Mouse (Mus musculus): ENCODE data around the gene Defb47.

Gene Defb47

GRCm38 (mm10) chr14:62997777-62998176, at the start of gene Defb47:
TSS of gene Defb47 (plus strand) at chr14:62998077.
- no peak for DNase-seq (ENCODE audit: low read depth, low spot score)

- DNase-seq (ENCODE audit: low read depth, low spot score), result no peak
Observed at GRCm38 (mm10) chr14:62956091-62956490, 41.8 kb upstream of the Defb47 start.

DNA sequence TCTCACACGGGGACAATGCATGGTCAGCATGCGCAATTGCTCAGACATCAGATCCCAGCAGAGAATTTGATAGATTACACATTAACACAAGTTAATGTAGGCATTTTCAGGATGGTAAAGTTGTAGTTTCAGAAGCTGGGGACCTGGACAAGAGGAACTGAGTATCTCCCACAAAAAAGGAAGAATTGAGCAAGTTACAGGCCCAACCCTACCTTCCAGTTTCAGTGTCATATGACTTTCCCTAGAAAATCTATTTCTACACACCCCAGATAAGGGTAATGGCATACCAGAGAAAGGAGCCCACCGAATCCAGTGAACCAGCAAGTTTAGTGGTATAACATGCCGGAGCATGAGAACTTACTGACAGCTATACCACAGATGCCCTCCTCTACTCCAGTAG, 34.2 kb upstream of the Defb47 start:
- DNase-seq (ENCODE audit: low read depth, low spot score), result no peak

- DNase-seq (ENCODE audit: low read depth, low spot score), result peak; percentile 26
Observed at GRCm38 (mm10) chr14:62965342-62965741, 32.5 kb upstream of the Defb47 start.

- DNase-seq (ENCODE audit: low read depth, low spot score), result no peak
Observed at GRCm38 (mm10) chr14:62965811-62966520, 31.9 kb upstream of the Defb47 start.

DNA sequence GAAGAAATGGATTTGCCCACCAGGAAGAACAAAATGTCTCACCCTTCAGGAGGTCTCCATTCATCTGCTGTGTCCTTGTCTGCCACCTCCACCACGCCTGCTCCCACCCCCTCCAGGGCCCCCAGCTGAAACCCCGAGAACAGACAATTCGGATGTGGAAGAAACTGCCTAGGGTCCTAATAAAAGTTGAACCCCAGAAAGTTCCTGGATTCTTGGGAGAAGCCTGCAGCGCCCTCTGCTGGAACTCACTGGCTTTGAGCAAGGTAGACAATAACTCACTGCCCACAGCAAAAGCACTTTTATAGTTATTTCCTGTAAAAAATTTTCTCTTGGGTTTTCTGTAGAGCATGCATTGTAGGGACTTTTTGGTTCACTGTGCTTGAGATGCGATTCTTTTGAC, 22.8 kb upstream of the Defb47 start:
- peak; percentile 63 for DNase-seq (ENCODE audit: low read depth, low spot score)

DNA sequence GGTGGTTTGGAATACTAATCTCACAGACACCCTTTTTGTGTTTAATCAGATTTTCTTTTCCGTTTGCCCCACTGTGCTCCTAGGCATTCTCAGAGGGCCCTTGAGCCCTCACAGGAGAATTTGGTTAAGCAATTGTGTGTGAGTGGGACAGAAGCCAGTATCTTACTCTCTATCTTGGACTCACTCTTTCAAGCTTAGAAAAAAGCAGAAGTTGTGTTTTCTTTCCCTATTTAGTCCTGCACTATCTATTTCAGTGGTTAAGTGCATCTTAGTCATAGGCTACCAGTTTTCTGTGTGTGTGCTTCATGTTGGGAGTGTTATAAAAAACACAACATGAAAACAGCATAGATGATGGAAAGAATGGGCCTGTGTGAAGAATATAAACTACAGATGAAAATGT, 18.1 kb upstream of the Defb47 start:
- DNase-seq (ENCODE audit: low read depth, low spot score), result no peak

GRCm38 (mm10) chr14:62984410-62984809, 13.5 kb upstream of the Defb47 start, which contains the start of gene Defb48:
TSS of gene Defb48 (minus strand) at chr14:62984510.
- no peak for DNase-seq (ENCODE audit: low read depth, low spot score)

DNA sequence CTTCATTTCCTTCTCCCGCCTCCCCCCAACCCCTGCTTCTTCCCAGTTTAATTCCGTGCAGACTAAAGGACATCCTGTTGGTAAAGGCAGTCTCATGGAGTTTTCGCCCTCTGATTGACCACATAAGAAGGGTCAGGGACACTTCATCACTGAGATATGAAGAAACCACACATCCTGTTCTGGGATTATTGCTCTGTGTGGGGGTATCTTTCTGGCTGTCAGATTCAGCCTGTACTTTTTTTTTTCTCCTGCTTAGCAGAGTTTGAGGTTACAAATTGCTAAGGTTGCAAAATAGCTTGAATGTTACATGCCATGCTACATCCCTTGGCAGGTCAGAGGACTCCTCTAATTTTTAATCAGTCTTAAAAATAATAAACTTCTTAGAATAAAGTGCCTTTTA, 6.6 kb upstream of the Defb47 start:
- DNase-seq (ENCODE audit: low read depth, low spot score), result no peak

DNA sequence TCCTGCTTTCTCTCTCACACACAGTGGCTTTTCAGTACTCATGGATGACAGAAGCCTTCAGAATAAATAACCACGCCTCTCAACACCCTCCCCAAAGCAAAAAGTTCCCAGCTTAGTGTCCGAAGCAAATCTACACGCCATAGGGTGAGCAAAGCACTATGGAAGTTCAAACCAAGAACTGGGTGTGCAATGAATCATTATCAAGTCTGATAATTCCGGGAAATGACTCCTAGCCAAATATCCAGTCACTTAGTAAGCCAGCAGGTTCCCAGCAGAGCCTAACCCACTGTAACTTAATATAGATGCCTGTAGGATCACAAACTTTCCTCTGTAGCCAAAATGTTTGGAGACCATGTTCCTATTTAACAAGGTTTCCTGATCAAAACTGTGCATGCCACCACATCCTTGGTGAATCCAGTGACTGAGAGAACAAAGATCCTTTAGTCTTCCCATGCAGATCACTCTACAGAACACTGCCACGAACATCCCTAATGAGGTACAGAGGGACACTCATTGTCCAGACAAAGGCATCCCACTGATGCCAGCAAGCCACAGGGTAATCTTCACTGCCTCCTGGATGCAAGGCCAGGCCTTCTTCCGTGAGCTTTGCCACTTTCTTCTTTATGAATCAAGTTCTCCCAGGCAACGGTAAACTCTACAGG, 5.9 kb upstream of the Defb47 start:
- no peak for DNase-seq (ENCODE audit: low read depth, low spot score)

- DNase-seq (ENCODE audit: low read depth, low spot score), result no peak
Observed at GRCm38 (mm10) chr14:62998977-62999376, 1.1 kb downstream of the Defb47 start.

GRCm38 (mm10) chr14:63002588-63002987, 4.7 kb downstream of the Defb47 start:
- no peak for DNase-seq (ENCODE audit: low read depth, low spot score)

DNA sequence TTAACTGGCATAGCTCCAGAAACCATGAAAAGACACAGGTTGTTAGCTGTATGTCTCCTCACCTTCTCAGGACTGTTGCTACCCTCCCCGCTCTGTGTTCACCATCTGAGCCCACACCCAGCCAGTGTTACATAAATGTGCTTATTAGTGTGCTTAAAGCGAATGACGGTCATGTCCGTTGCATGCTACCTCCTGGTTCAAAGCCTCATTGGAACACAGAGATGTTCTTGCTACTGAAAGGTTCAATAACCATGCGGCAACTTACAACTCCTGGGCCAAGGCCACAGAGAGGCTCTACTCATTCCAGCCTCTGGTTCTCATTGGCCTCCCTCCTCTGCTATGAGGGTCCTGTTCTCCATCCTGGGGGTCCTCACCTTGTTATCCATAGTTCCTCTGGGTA, 13.6 kb downstream of the Defb47 start, which contains the start of gene Defb43:
Gene Defb43, plus strand, starts transcription at position 301 of the 400 bp plus-strand sequence.
- no peak for DNase-seq (ENCODE audit: low read depth, low spot score)

GRCm38 (mm10) chr14:63013082-63013481, 15.2 kb downstream of the Defb47 start:
- DNase-seq (ENCODE audit: low read depth, low spot score), result no peak

DNA sequence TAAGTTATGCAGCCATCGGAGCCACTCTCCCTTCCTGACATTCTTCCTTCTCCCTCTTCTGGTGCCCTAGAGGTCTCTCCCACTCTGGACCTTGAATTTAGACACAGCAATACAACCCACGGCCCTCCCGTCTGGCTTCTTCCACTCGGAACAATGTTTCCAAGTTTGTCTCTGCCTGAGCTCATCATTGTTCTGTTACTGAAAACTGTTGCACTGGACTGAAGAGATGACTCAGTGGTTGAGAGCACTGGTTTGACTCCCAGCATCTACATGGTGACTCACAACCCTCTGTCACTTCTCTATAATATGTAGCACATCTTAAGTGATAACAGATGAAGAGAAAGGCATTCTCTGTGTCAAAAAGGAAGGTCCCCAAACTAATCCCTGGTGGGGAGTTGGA, 16.8 kb downstream of the Defb47 start:
- no peak for DNase-seq (ENCODE audit: low read depth, low spot score)

- no peak for DNase-seq (ENCODE audit: low read depth, low spot score)
Observed at GRCm38 (mm10) chr14:63020524-63021156, 22.8 kb downstream of the Defb47 start.

GRCm38 (mm10) chr14:63046691-63047090, 48.8 kb downstream of the Defb47 start, which contains the start of gene Defb42:
TSS of gene Defb42 (plus strand) at chr14:63046991.
- no peak for DNase-seq (ENCODE audit: low read depth, low spot score)

- DNase-seq (ENCODE audit: low read depth, low spot score), result no peak
Observed at GRCm38 (mm10) chr14:63049910-63050370, 52.1 kb downstream of the Defb47 start, which contains the start of gene Defb30. TSS of gene Defb30 (minus strand) at chr14:63049960.
